Mouse (Mus musculus): Measurements from ENCODE around the gene A730061H03Rik. TPM values are rescaled to one million over a fixed set of nuclear protein-coding genes. Genes with fewer than 3 reads are reported as not detected.

A730061H03Rik gene
- total RNA-seq, 2 experiments from 2014 or later, result 0.66 TPM; not detected in 1

Other genes with a start within 250 kb of the A730061H03Rik start
- gene Dhrs4, start 81.6 kb downstream of the A730061H03Rik start, total RNA-seq (2021), result 100 to 1,000 TPM; 153 to 177 TPM
- 1 to 10 TPM; 5.3 to 8.5 TPM for gene Carmil3, start 69.8 kb downstream of the A730061H03Rik start, total RNA-seq (2021)
- gene Cpne6, start 50.0 kb downstream of the A730061H03Rik start, total RNA-seq (2021), result under 1 TPM; 0.09 to 0.61 TPM
- gene Nrl, start 35.4 kb downstream of the A730061H03Rik start, total RNA-seq (2021), result not detected
- 10 to 100 TPM; 45.2 to 51.4 TPM for gene Pck2, start 20.1 kb downstream of the A730061H03Rik start, total RNA-seq (2021)
- gene Dcaf11, start 400 bp downstream of the A730061H03Rik start, total RNA-seq (2021), result 10 to 100 TPM; 85.2 to 89.5 TPM
- 10 to 100 TPM; 11.0 to 38.6 TPM for gene Fitm1, start 15.2 kb upstream of the A730061H03Rik start, total RNA-seq (2021)
- gene Psme1, start 17.7 kb upstream of the A730061H03Rik start, total RNA-seq (2021), result 100 to 1,000 TPM; 293 to 337 TPM
- 10 to 100 TPM; 43.9 to 57.2 TPM for gene Emc9, start 24.9 kb upstream of the A730061H03Rik start, total RNA-seq (2021)
- 100 to 1,000 TPM; 349 to 362 TPM for gene Psme2, start 30.7 kb upstream of the A730061H03Rik start, total RNA-seq (2021)
- 10 to 100 TPM; 26.7 to 36.2 TPM for gene Rnf31, start 31.3 kb upstream of the A730061H03Rik start, total RNA-seq (2021)
- 10 to 100 TPM in 1 of 2 experiments, 1 to 10 TPM in 1; 9.7 to 13.3 TPM for gene Irf9, start 43.2 kb upstream of the A730061H03Rik start, total RNA-seq (2021)
- gene Rec8, start 57.6 kb upstream of the A730061H03Rik start, total RNA-seq (2021), result 1 to 10 TPM; 2.0 to 2.9 TPM
- gene Ipo4, start 75.6 kb upstream of the A730061H03Rik start, total RNA-seq (2021), result 10 to 100 TPM; 72.1 to 82.4 TPM
- 1 to 10 TPM; 1.1 to 3.8 TPM for gene Gm49378, start 77.5 kb upstream of the A730061H03Rik start, total RNA-seq (2021)
- gene Tm9sf1, start 83.4 kb upstream of the A730061H03Rik start, total RNA-seq (2021), result 10 to 100 TPM; 69.7 to 75.9 TPM
- 1 to 10 TPM in 1 of 2 experiments, under 1 TPM in 1; 0.93 to 3.0 TPM for gene Tssk4, start 89.8 kb upstream of the A730061H03Rik start, total RNA-seq (2021)
- 10 to 100 TPM; 42.4 to 51.7 TPM for gene Mdp1, start 100.1 kb upstream of the A730061H03Rik start, total RNA-seq (2021)
- gene Gmpr2, start 111.5 kb upstream of the A730061H03Rik start, total RNA-seq (2021), result 10 to 100 TPM; 21.2 to 26.8 TPM
- 100 to 1,000 TPM; 280 to 307 TPM for gene Nedd8, start 111.7 kb upstream of the A730061H03Rik start, total RNA-seq (2021)
- gene Tinf2, start 121.4 kb upstream of the A730061H03Rik start, total RNA-seq (2021), result 10 to 100 TPM; 19.5 to 23.1 TPM
- 1 to 10 TPM; 1.3 to 2.0 TPM for gene Tgm1, start 153.5 kb upstream of the A730061H03Rik start, total RNA-seq (2021)
- 10 to 100 TPM; 16.8 to 21.5 TPM for gene Rabggta, start 161.9 kb upstream of the A730061H03Rik start, total RNA-seq (2021)
- gene Dhrs1, start 185.3 kb upstream of the A730061H03Rik start, total RNA-seq (2021), result 10 to 100 TPM; 77.4 to 82.0 TPM
- 10 to 100 TPM; 17.1 to 18.9 TPM for gene Nop9, start 185.3 kb upstream of the A730061H03Rik start, total RNA-seq (2021)
- gene Cideb, start 198.1 kb upstream of the A730061H03Rik start, total RNA-seq (2021), result 10 to 100 TPM; 14.2 to 23.3 TPM
- under 1 TPM; 0.12 to 0.54 TPM for gene Ltb4r2, start 201.0 kb upstream of the A730061H03Rik start, total RNA-seq (2021)
- gene Ltb4r1, start 205.6 kb upstream of the A730061H03Rik start, total RNA-seq (2021), result 1 to 10 TPM; 1.4 to 1.6 TPM
- gene Adcy4, start 223.7 kb upstream of the A730061H03Rik start, total RNA-seq (2021), result 10 to 100 TPM; 10.3 to 12.6 TPM
- gene Ripk3, start 228.5 kb upstream of the A730061H03Rik start, total RNA-seq (2021), result 1 to 10 TPM; 8.3 to 9.1 TPM